Mouse (Mus musculus) liver, adult 2 months (tissue): ENCODE data around the gene Pif1.

Experiments used
- CTCF ChIP-seq: fragments of 200-500 bp; IDR thresholded peaks from 2 replicates; pipeline ENCODE4 v1.5.1; 2011; ENCODE audit warnings: low read depth, low read length, control low read depth
- POLR2A ChIP-seq: fragments of 200-500 bp; IDR thresholded peaks from 2 replicates; pipeline ENCODE4 v1.6.1; 2011; ENCODE audit warnings: low read length, control low read depth; ENCODE audit not compliant: insufficient read depth; ENCODE audit errors: extremely low read depth

DNA sequence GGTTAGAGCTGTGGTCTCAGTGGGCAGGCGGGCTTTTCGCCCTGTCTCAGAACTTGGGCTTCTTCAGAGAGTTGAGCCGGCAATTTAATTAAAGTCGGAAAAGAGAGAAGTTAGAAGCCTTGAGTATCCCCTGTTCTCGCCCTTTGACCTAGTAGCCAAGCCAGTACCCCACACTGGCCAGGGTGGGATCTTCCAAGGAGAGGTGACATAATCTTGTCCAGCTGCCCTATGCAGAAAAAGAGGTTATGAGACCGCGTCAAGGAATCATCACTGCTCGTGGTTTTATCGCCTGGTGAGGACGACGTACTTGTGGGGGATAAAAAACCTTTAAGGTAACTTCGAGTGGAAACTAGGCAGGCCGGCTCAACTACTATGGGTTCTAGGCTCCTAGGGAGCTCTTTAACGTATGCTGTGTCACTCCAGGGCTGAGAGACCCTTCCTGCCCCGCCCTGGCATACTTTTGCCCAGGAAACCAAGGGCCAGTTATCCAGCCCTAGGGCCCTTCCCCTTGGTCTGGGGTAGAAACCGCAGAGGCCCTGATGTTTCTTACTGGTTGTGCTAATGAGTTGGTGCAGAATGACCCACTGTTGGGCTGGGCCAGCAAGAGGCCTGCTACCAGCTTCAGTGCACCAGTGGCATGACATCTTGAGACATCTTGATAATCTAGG is 44.5 kb downstream of the Pif1 start:
- no peak for TF ChIP-seq CTCF
- no peak for TF ChIP-seq POLR2A
